Mouse (Mus musculus): ENCODE data around the gene Pofut1.

DNA sequence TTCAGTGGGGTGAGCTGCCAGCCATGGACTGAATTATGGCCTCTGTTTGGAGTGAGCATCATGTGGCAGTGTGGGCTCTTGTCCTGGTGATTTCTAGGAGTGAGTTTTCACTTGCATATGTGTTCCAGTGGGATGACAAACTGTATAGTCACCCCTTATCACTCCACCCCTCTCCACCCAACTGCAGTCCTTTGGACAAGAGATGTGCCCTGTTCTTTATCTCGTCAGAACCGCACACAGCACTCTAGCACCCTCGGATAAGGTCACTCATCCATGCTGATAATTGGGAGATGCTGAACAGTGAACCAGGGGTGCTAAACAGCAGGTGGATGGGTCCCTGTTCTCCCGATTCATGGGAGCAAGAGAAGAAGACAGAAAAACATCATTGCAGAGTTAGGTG, 19.7 kb upstream of the Pofut1 start:
- no peak for TF ChIP-seq POLR2A (IDR thresholded peaks at IDR 0.05; ENCODE audit: insufficient read depth, low read depth, low read length)
- TF ChIP-seq CTCF (IDR thresholded peaks at IDR 0.05) = no peak
- TF ChIP-seq EP300 (IDR thresholded peaks at IDR 0.05; ENCODE audit: insufficient read depth, low read depth, low read length) = no peak
